Mouse (Mus musculus) MEL (cell line): Measurements from ENCODE around the gene Faim2. TPM values are rescaled to one million over a fixed set of nuclear protein-coding genes. Genes with fewer than 3 reads are reported as not detected.

ENCODE experiments used
- DNase-seq: peaks from one replicate; pipeline ENCODE4 v3.0.0; 2011; ENCODE audit warnings: low read depth, low spot score
- H3K27ac ChIP-seq: 2 replicates; pipeline ENCODE4 v1.5.1; 2012; ENCODE audit warnings: low read depth, mild to moderate bottlenecking, control low read depth, low read length, moderate library complexity; ENCODE audit not compliant: control insufficient read depth
- H3K27me3 ChIP-seq, 2 experiments: fragments of 150-350 bp in 1 of 2; sonication (generic) in 1 of 2; 2 replicates each; pipeline ENCODE4 v1.6.1; 2012; ENCODE audit warnings: low read length in 2 of 2, mild to moderate bottlenecking in 2 of 2, improper control_type of control experiment in 1 of 2, moderate library complexity in 1 of 2; ENCODE audit not compliant: insufficient read depth in 2 of 2, control insufficient read depth in 1 of 2
- H3K36me3 ChIP-seq, 2 experiments: 2 replicates each; pipeline ENCODE4 v1.6.1; 2012 to 2014; ENCODE audit warnings: low read length in 2 of 2, improper control_type of control experiment in 1 of 2, inconsistent platforms in 1 of 2, mild to moderate bottlenecking in 1 of 2; ENCODE audit not compliant: insufficient read depth in 2 of 2, control insufficient read depth in 1 of 2
- H3K4me1 ChIP-seq, 2 experiments: fragments of 150-350 bp in 1 of 2; sonication (generic) in 1 of 2; 2 replicates each; pipeline ENCODE4 v1.6.1; 2012; ENCODE audit warnings: low read length in 2 of 2, improper control_type of control experiment in 1 of 2, mild to moderate bottlenecking in 1 of 2; ENCODE audit not compliant: insufficient read depth in 2 of 2, control insufficient read depth in 1 of 2
- H3K4me3 ChIP-seq, 2 experiments: fragments of 150-350 bp in 1 of 2; sonication (generic) in 1 of 2; 2 replicates each; pipeline ENCODE4 v1.5.1; 2012; ENCODE audit warnings: low read depth in 2 of 2, low read length in 2 of 2, mild to moderate bottlenecking in 2 of 2, moderate library complexity in 2 of 2, control low read depth in 1 of 2, improper control_type of control experiment in 1 of 2; ENCODE audit not compliant: control insufficient read depth in 1 of 2, insufficient read depth in 1 of 2
- H3K79me2 ChIP-seq: 2 replicates; pipeline ENCODE4 v1.6.1; 2012; ENCODE audit warnings: mild to moderate bottlenecking, low read length, moderate library complexity; ENCODE audit not compliant: control insufficient read depth, poor library complexity, insufficient read depth
- H3K9ac ChIP-seq: 2 replicates; pipeline ENCODE4 v1.6.1; 2012; ENCODE audit warnings: low read depth, mild to moderate bottlenecking, control low read depth, low read length, moderate library complexity; ENCODE audit not compliant: control insufficient read depth, poor library complexity, severe bottlenecking
- H3K9me3 ChIP-seq: fragments of 150-350 bp; sonication (generic); replicated peaks from 2 replicates; pipeline ENCODE4 v1.6.1; 2012; ENCODE audit warnings: mild to moderate bottlenecking, low read length, improper control_type of control experiment, moderate library complexity; ENCODE audit not compliant: insufficient read depth
- CTCF ChIP-seq, 3 experiments: IDR thresholded peaks in 2 of 3; conservative IDR thresholded peaks in 1 of 3; 2 replicates each; pipeline ENCODE4 v1.5.1; 2011 to 2012; ENCODE audit warnings: low read length in 3 of 3, low read depth in 2 of 3, mild to moderate bottlenecking in 2 of 3, improper control_type of control experiment in 1 of 3, inconsistent platforms in 1 of 3, mixed read lengths in 1 of 3, moderate library complexity in 1 of 3; ENCODE audit not compliant: control insufficient read depth in 1 of 3, insufficient read depth in 1 of 3, poor library complexity in 1 of 3, severe bottlenecking in 1 of 3
- EP300 ChIP-seq, 2 experiments: IDR thresholded peaks; 2 replicates each; pipeline ENCODE4 v1.6.1; 2011; ENCODE audit warnings: improper control_type of control experiment in 2 of 2, low read length in 2 of 2, low read depth in 1 of 2, mild to moderate bottlenecking in 1 of 2
- HCFC1 ChIP-seq: IDR thresholded peaks from 2 replicates; pipeline ENCODE4 v1.6.1; 2012; ENCODE audit warnings: low read depth, mild to moderate bottlenecking, inconsistent platforms, low read length, improper control_type of control experiment, moderate library complexity
- JUND ChIP-seq: IDR thresholded peaks from 2 replicates; pipeline ENCODE4 v1.6.1; 2011; ENCODE audit warnings: low read depth, mild to moderate bottlenecking, improper control_type of control experiment, low read length
- MAZ ChIP-seq: IDR thresholded peaks from 2 replicates; pipeline ENCODE4 v1.6.1; 2012; ENCODE audit warnings: low read depth, mild to moderate bottlenecking, inconsistent platforms, low read length, improper control_type of control experiment
- MEF2A ChIP-seq: IDR thresholded peaks from 2 replicates; pipeline ENCODE4 v1.6.1; 2014; ENCODE audit warnings: low read depth, mild to moderate bottlenecking, inconsistent platforms, low read length, improper control_type of control experiment; ENCODE audit not compliant: poor library complexity, insufficient replicate concordance, severe bottlenecking; ENCODE audit errors: extremely low read depth
- MYC ChIP-seq: IDR thresholded peaks from 2 replicates; pipeline ENCODE4 v1.6.1; 2011; ENCODE audit warnings: low read depth, mild to moderate bottlenecking, low read length, improper control_type of control experiment, moderate library complexity
- NRF1 ChIP-seq: IDR thresholded peaks from 2 replicates; pipeline ENCODE4 v1.6.1; 2014; ENCODE audit warnings: low read depth, mild to moderate bottlenecking, inconsistent platforms, low read length, improper control_type of control experiment, moderate library complexity; ENCODE audit not compliant: poor library complexity, insufficient read depth, severe bottlenecking
- POLR2AphosphoS2 ChIP-seq: IDR thresholded peaks from 2 replicates; pipeline ENCODE4 v1.6.1; 2011; ENCODE audit warnings: low read length, improper control_type of control experiment
- SIN3A ChIP-seq: IDR thresholded peaks from 2 replicates; pipeline ENCODE4 v1.6.1; 2012; ENCODE audit warnings: low read length, improper control_type of control experiment, inconsistent platforms
- SMC3 ChIP-seq: IDR thresholded peaks from 2 replicates; pipeline ENCODE4 v1.6.1; 2011; ENCODE audit warnings: low read depth, low read length, improper control_type of control experiment
- USF1 ChIP-seq: IDR thresholded peaks from 2 replicates; pipeline ENCODE4 v1.6.1; 2014; ENCODE audit warnings: low read depth, mild to moderate bottlenecking, inconsistent platforms, low read length, improper control_type of control experiment, moderate library complexity
- ZKSCAN1 ChIP-seq: IDR thresholded peaks from 2 replicates; pipeline ENCODE4 v1.6.1; 2012; ENCODE audit warnings: low read depth, mild to moderate bottlenecking, inconsistent platforms, low read length, improper control_type of control experiment, moderate library complexity
- ZNF384 ChIP-seq: IDR thresholded peaks from 2 replicates; pipeline ENCODE4 v1.6.1; 2012; ENCODE audit warnings: low read depth, mild to moderate bottlenecking, inconsistent platforms, low read length, improper control_type of control experiment
- polyA plus RNA-seq, 2 experiments: library from polyadenylated mRNA; stranded (reverse) in 1 of 2; unstranded in 1 of 2; fragments of >175 nt in 1 of 2; fragments of >200 nt in 1 of 2; gene quantifications; 2 replicates each; pipeline versions ENCODE4 v1.2.1 to v1.2.4; 2012; ENCODE audit warnings: low replicate concordance in 2 of 2, low read depth in 1 of 2; ENCODE audit not compliant: insufficient read length in 2 of 2, insufficient read depth in 1 of 2, missing spikeins in 1 of 2
- total RNA-seq: library from RNA; depleted of rRNA; stranded (reverse); fragments of 300-350 nt; gene quantifications from 2 replicates; pipeline ENCODE4 v1.2.3, GENCODE M21; 2012

Faim2 gene
- total and polyA plus RNA-seq, 3 experiments: 0.06 to 0.08 TPM; not detected in 1

- peaks cover 11 to 14% of the 10 kb centered on the region in 2 experiments for H3K27me3 ChIP-seq
Measured at GRCm38 (mm10) chr15:99510621-99511020, 17.3 kb downstream of the Faim2 start.

GRCm38 (mm10) chr15:99509840-99510239 lies 18.1 kb downstream of the Faim2 start:
- no peak overlapping the region for H3K27ac ChIP-seq
- no peaks in the 10 kb centered on the region for H3K79me2 ChIP-seq
- H3K36me3 ChIP-seq: no peaks in the 10 kb centered on the region
- no peak overlapping the region for H3K9ac ChIP-seq
- TF ChIP-seq POLR2AphosphoS2 (no peak), EP300 (IDR thresholded peaks at IDR 0.05; ENCODE audit: low read depth in 1 of 2, low read length in 2 of 2) (no peak), JUND (no peak), NRF1 (no peak), HCFC1 (no peak), MYC (no peak), ZKSCAN1 (no peak), MAZ (no peak), MEF2A (no peak), SIN3A (no peak)
- peaks cover 11 to 14% of the 10 kb centered on the region in 2 experiments for H3K27me3 ChIP-seq
- no peak for DNase-seq
- no peaks in the 10 kb centered on the region for H3K9me3 ChIP-seq
- H3K4me1 ChIP-seq: no peaks in the 10 kb centered on the region
- no peak overlapping the region for H3K4me3 ChIP-seq

More at GRCm38 (mm10) chr15:99510621-99511020, 17.3 kb downstream of the Faim2 start:
- Histone ChIP-seq H3K36me3 (no peaks in the 10 kb centered on the region), H3K4me1 (no peaks in the 10 kb centered on the region), H3K27ac (no peak overlapping the region), H3K9me3 (no peaks in the 10 kb centered on the region), H3K9ac (no peak overlapping the region), H3K4me3 (no peak overlapping the region), H3K79me2 (no peaks in the 10 kb centered on the region)
- no peak for TF ChIP-seq SMC3
- no peak for TF ChIP-seq CTCF (IDR thresholded peaks at IDR 0.05 in 2 of 3, conservative IDR thresholded peaks at IDR 0.05 in 1 of 3; ENCODE audit: control insufficient read depth in 1 of 3, insufficient read depth in 1 of 3, low read depth in 2 of 3, low read length in 3 of 3, poor library complexity in 1 of 3, severe bottlenecking in 1 of 3)
- TF ChIP-seq ZNF384: no peak
- no peak for TF ChIP-seq USF1
- TF ChIP-seq SIN3A: no peak
- TF ChIP-seq HCFC1: no peak
- no peak for DNase-seq
